Mouse (Mus musculus): ENCODE measurements around the gene Nln. TPM values are rescaled to one million over a fixed set of nuclear protein-coding genes. Genes with fewer than 3 reads are reported as not detected.

Gene Nln
- polyA plus RNA-seq, 2 experiments = 5.3 to 13.7 TPM

DNA sequence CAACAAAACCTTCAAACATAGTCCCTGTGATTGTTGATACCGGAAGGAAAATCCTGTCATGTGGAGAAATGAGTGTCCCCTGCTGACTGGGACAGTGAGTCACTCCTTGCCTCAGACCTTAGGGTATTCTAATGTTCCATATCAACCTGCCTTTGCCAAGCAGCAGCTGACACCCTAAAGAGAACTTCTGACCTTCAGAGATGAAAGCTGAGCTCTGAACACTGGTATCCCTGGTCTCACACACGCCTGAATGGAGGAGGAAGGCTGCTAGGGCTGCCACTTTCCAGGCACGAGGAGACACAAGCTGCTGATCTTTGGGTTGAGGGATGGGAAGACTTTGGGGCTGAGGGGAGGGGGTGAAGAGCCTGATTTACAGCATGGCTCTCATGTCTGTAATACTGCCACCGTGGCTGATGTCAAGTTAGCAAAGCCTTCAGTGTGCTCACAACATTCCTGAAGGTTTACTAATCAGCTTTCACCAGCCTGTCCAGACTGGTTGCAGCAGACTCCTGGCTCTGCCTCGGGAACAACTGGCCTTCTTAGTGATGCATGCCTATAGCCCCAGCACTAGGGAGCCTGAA is 131.0 kb downstream of the Nln start:
- Histone ChIP-seq H3K4me2 (ENCODE audit: low read depth) (no peak overlapping the region), H3K27me3 (ENCODE audit: control insufficient read depth, insufficient read depth, low read length) (no peaks in the 10 kb centered on the region), H3K9ac (replicated peaks) (no peak overlapping the region), H3K4me3 (ENCODE audit: insufficient read depth in 1 of 2, low read depth in 2 of 2, low read length in 2 of 2) (no peak overlapping the region), H3K27ac (no peak overlapping the region), H3K36me3 (replicated peaks; ENCODE audit: control insufficient read depth, insufficient read depth, low read depth) (no peaks in the 10 kb centered on the region), H3K4me1 (replicated peaks; ENCODE audit: control insufficient read depth in 2 of 2, insufficient read depth in 2 of 2, low read length in 1 of 2) (peaks cover 0 to 2% of the 10 kb centered on the region in 2 experiments; a peak in 2 of 4 replicates), H3K9me3 (ENCODE audit: control insufficient read depth, low read length) (no peaks in the 10 kb centered on the region)
- DNase-seq (ENCODE audit: low read depth in 3 of 3, low spot score in 3 of 3) (no peak), ATAC-seq (ENCODE audit: insufficient read depth) (no peak)
- 41% methylated on average over 5 of the region's 5 CpGs for WGBS (ENCODE audit: insufficient replicate concordance)
- TF ChIP-seq EP300 (IDR thresholded peaks at IDR 0.05; ENCODE audit: low read depth) = no peak
- TF ChIP-seq CTCF (IDR thresholded peaks at IDR 0.05; ENCODE audit: low read depth) = no peak

DNA sequence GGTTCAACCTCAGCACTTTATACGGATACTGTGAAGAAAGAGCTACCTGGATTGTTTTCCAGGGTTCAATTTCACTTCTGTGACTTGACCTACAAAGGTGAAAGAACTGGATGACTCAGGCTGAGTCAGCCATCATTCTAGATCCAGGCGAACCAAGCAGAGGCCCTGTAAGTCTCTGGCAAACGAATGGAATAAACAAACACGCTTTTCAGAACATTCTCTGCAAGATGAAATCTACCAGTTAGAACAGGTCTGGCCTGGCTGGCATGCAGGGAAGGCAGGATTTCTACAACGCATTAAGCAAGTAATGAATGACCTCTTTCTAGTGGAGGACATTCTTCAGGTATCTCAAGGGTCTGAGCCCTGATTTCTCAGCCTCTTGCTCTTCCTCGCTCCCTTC is 131.6 kb downstream of the Nln start:
- TF ChIP-seq CTCF (IDR thresholded peaks at IDR 0.05; ENCODE audit: low read depth) (no peak), EP300 (IDR thresholded peaks at IDR 0.05; ENCODE audit: low read depth) (no peak)
- WGBS (ENCODE audit: insufficient replicate concordance) = 51% methylated on average over 6 of the region's 6 CpGs
- H3K9me3 ChIP-seq (ENCODE audit: control insufficient read depth, low read length) = no peaks in the 10 kb centered on the region
- H3K36me3 ChIP-seq (replicated peaks; ENCODE audit: control insufficient read depth, insufficient read depth, low read depth) = no peaks in the 10 kb centered on the region
- H3K27me3 ChIP-seq (ENCODE audit: control insufficient read depth, insufficient read depth, low read length) = no peaks in the 10 kb centered on the region
- H3K4me1 ChIP-seq (replicated peaks; ENCODE audit: control insufficient read depth in 2 of 2, insufficient read depth in 2 of 2, low read length in 1 of 2) = peaks cover 0 to 2% of the 10 kb centered on the region in 2 experiments; a peak in 2 of 4 replicates
- H3K4me3 ChIP-seq (ENCODE audit: insufficient read depth in 1 of 2, low read depth in 2 of 2, low read length in 2 of 2) = no peak overlapping the region
- ATAC-seq (ENCODE audit: insufficient read depth) (no peak), DNase-seq (ENCODE audit: low read depth in 3 of 3, low spot score in 3 of 3) (no peak)
- H3K9ac ChIP-seq (replicated peaks) = no peak overlapping the region
- H3K4me2 ChIP-seq (ENCODE audit: low read depth) = no peak overlapping the region
- no peak overlapping the region for H3K27ac ChIP-seq

DNA sequence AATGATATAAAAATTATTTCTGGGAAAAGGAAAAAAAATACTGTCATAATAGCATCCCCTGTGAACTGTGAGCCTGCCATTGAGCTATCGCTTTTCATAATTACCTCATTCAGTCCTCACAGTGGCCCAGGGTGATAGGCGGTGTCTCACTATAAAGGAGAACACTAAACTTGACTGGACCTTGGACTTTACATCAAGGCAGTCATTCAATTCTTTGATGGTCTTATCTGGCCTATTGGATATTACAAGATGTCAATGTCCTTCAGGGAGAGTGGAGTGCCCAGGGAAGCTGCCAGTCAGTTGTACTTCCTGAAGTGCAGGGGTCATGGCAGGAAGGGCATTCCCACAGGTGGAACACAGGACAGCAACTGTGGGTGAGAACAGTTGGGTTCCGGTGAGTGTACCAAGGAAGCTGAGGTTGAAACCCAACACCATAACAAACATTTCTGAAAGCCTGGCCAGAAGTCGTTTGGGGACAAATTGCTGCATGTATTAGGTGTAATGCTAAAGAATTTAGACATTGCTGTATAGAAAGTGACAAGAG is 133.2 kb downstream of the Nln start:
- TF ChIP-seq CTCF (IDR thresholded peaks at IDR 0.05; ENCODE audit: low read depth) = no peak
- TF ChIP-seq EP300 (IDR thresholded peaks at IDR 0.05; ENCODE audit: low read depth) = no peak
- H3K36me3 ChIP-seq (replicated peaks; ENCODE audit: control insufficient read depth, insufficient read depth, low read depth) = no peaks in the 10 kb centered on the region

DNA sequence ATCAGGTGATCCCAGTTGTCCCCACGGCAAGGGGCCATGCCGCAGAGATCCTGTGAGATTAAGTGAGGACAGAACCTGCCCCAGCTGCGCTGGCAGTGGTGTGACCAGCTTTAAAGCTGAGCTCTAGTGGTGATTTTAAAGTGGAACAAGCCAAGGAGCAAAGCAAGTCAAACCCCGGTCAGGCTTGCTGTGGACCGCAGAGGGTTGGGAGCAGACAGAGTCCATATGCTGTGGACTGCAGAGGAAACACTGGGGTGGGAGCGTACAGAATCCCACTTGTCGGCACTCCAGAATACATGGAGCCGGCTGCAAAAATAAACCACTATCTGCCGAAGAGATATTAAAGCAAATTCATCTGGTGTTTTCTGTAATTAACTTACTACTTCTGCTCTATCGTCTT is 134.3 kb downstream of the Nln start:
- ATAC-seq (ENCODE audit: insufficient read depth) (no peak), DNase-seq (ENCODE audit: low read depth in 3 of 3, low spot score in 3 of 3) (no peak)
- Histone ChIP-seq H3K9me3 (ENCODE audit: control insufficient read depth, low read length) (no peaks in the 10 kb centered on the region), H3K36me3 (replicated peaks; ENCODE audit: control insufficient read depth, insufficient read depth, low read depth) (no peaks in the 10 kb centered on the region), H3K4me2 (ENCODE audit: low read depth) (no peak overlapping the region), H3K27me3 (ENCODE audit: control insufficient read depth, insufficient read depth, low read length) (no peaks in the 10 kb centered on the region), H3K9ac (replicated peaks) (no peak overlapping the region), H3K27ac (no peak overlapping the region), H3K4me3 (ENCODE audit: insufficient read depth in 1 of 2, low read depth in 2 of 2, low read length in 2 of 2) (no peak overlapping the region), H3K4me1 (replicated peaks; ENCODE audit: control insufficient read depth in 2 of 2, insufficient read depth in 2 of 2, low read length in 1 of 2) (peaks cover 0 to 2% of the 10 kb centered on the region in 2 experiments; a peak in 2 of 4 replicates)
- 76% methylated on average over 10 of the region's 10 CpGs for WGBS (ENCODE audit: insufficient replicate concordance)
- TF ChIP-seq CTCF (IDR thresholded peaks at IDR 0.05; ENCODE audit: low read depth) = no peak
- no peak for TF ChIP-seq EP300 (IDR thresholded peaks at IDR 0.05; ENCODE audit: low read depth)

More for the DNA sequence above, 133.2 kb downstream of the Nln start:
- H3K9ac ChIP-seq (replicated peaks) = no peak overlapping the region
- peaks cover 0 to 2% of the 10 kb centered on the region in 2 experiments; a peak in 2 of 4 replicates for H3K4me1 ChIP-seq (replicated peaks; ENCODE audit: control insufficient read depth in 2 of 2, insufficient read depth in 2 of 2, low read length in 1 of 2)
- ATAC-seq (ENCODE audit: insufficient read depth) (no peak), DNase-seq (ENCODE audit: low read depth in 3 of 3, low spot score in 3 of 3) (no peak)
- no peaks in the 10 kb centered on the region for H3K9me3 ChIP-seq (ENCODE audit: control insufficient read depth, low read length)
- no peak overlapping the region for H3K27ac ChIP-seq
- H3K4me3 ChIP-seq (ENCODE audit: insufficient read depth in 1 of 2, low read depth in 2 of 2, low read length in 2 of 2) = no peak overlapping the region
- H3K27me3 ChIP-seq (ENCODE audit: control insufficient read depth, insufficient read depth, low read length) = no peaks in the 10 kb centered on the region
- 63% methylated on average over 4 of the region's 4 CpGs for WGBS (ENCODE audit: insufficient replicate concordance)
- no peak overlapping the region for H3K4me2 ChIP-seq (ENCODE audit: low read depth)

DNA sequence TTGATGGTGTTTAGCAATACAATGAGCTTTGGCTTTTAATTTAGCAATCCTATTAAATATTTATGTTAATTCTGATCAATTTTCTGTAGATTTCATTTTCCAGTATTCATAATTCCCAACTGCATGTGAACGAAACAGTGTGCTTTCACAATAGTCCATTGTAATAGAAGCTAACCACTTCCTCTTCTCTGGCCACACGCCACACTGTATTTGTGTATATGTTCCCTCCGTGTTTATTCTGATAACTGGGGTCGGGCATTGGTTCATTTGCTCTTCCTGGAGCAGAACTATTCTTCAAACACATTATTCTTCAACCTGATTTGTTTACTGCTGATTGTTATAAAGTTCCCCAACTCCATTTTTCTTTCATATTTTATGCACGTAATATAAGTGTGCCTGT is 135.4 kb downstream of the Nln start:
- no peak overlapping the region for H3K4me3 ChIP-seq (ENCODE audit: insufficient read depth in 1 of 2, low read depth in 2 of 2, low read length in 2 of 2)
- no peak overlapping the region for H3K27ac ChIP-seq
- H3K4me2 ChIP-seq (ENCODE audit: low read depth) = no peak overlapping the region
- H3K9me3 ChIP-seq (ENCODE audit: control insufficient read depth, low read length) = no peaks in the 10 kb centered on the region
- no peak for ATAC-seq (ENCODE audit: insufficient read depth)
- no peaks in the 10 kb centered on the region for H3K36me3 ChIP-seq (replicated peaks; ENCODE audit: control insufficient read depth, insufficient read depth, low read depth)
- WGBS (ENCODE audit: insufficient replicate concordance) = 18% methylated on average over 5 of the region's 5 CpGs
- no peak for TF ChIP-seq EP300 (IDR thresholded peaks at IDR 0.05; ENCODE audit: low read depth)
- H3K9ac ChIP-seq (replicated peaks) = no peak overlapping the region
- no peak for DNase-seq (ENCODE audit: low read depth in 3 of 3, low spot score in 3 of 3)
- H3K4me1 ChIP-seq (replicated peaks; ENCODE audit: control insufficient read depth in 2 of 2, insufficient read depth in 2 of 2, low read length in 1 of 2) = peaks cover 0 to 2% of the 10 kb centered on the region in 2 experiments; a peak in 2 of 4 replicates
- H3K27me3 ChIP-seq (ENCODE audit: control insufficient read depth, insufficient read depth, low read length) = no peaks in the 10 kb centered on the region

Other genes starting within 250 kb of the Nln start
- 3.6 and 5.5 TPM in 2 replicates for gene Erbin, start 189.1 kb downstream of the Nln start, polyA plus RNA-seq (2012; rRNA removed)
- 7.5 and 8.0 TPM in 2 replicates for gene Erbin, start 189.1 kb downstream of the Nln start, polyA plus RNA-seq (2014; fragmentation: Nextera tagmentation; extraction: Ambion mirVana)
- 0.21 and 0.26 TPM in 2 replicates for gene Sgtb, start 127 bp upstream of the Nln start, polyA plus RNA-seq (2012; rRNA removed)
- gene Sgtb, start 127 bp upstream of the Nln start, polyA plus RNA-seq (2014; fragmentation: Nextera tagmentation; extraction: Ambion mirVana) = 0.58 TPM in 2 replicates
- gene Trappc13, start 68.9 kb upstream of the Nln start, polyA plus RNA-seq (2012; rRNA removed) = 4.6 and 7.3 TPM in 2 replicates
- 22.0 and 23.1 TPM in 2 replicates for gene Trappc13, start 68.9 kb upstream of the Nln start, polyA plus RNA-seq (2014; fragmentation: Nextera tagmentation; extraction: Ambion mirVana)
- gene Trim23, start 69.2 kb upstream of the Nln start, polyA plus RNA-seq (2012; rRNA removed) = 3.2 and 5.1 TPM in 2 replicates
- gene Trim23, start 69.2 kb upstream of the Nln start, polyA plus RNA-seq (2014; fragmentation: Nextera tagmentation; extraction: Ambion mirVana) = 10.0 and 10.4 TPM in 2 replicates
- gene Cenpk, start 119.0 kb upstream of the Nln start, polyA plus RNA-seq (2012; rRNA removed) = 23.0 and 33.2 TPM in 2 replicates
- gene Cenpk, start 119.0 kb upstream of the Nln start, polyA plus RNA-seq (2014; fragmentation: Nextera tagmentation; extraction: Ambion mirVana) = 89.3 and 95.0 TPM in 2 replicates
- gene Ppwd1, start 119.2 kb upstream of the Nln start, polyA plus RNA-seq (2012; rRNA removed) = 4.8 and 7.6 TPM in 2 replicates
- 8.5 and 8.9 TPM in 2 replicates for gene Ppwd1, start 119.2 kb upstream of the Nln start, polyA plus RNA-seq (2014; fragmentation: Nextera tagmentation; extraction: Ambion mirVana)
- 0.29 and 0.35 TPM in 2 replicates for gene Adamts6, start 178.2 kb upstream of the Nln start, polyA plus RNA-seq (2012; rRNA removed)
- gene Adamts6, start 178.2 kb upstream of the Nln start, polyA plus RNA-seq (2014; fragmentation: Nextera tagmentation; extraction: Ambion mirVana) = 0.08 and 0.11 TPM in 2 replicates